Mouse (Mus musculus): ENCODE results near the gene Kdf1.
A peak's percentile ranks its signal among the peaks of the same experiment; 100 is the strongest.

Gene Kdf1

DNA sequence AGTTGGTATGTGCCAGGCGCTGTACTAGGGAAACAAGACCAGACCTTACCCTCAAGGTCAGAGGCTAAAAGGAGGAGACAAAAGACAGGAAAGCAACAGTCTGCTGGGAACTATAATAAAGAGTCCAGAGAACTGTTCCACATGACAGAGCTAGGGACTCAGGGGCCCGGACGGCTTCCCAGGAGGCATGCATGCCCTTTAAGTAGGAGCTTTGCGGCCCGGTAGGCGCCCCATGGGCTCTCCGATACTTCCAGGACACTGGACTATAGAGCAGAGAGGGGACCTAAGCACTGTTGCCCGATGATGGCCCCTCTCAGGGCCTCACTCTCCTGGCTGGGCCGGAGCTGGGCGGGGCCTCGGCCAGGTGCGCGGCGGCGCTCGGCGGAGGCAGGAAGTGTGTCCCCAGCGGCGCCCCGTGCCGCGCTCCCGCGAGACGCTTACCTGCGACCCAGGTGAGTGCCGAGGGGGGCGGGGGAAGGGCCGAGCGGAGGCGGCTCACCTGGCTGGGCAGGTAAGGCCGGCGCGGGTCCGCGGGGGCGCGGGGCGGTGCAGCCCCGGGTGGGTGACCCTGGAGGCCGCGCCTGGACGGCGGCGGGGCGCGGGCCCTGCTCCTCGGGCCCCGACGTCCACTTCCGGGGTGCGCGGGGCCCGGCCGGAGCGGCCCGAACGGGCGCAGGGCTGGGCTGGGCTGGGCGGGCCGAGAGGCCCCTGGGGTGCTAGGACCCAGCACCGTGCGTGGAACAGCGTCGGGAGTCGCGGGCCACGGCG lies at the start of gene Kdf1:
Kdf1 (plus strand) TSS at position 363 of the 768 bp plus-strand sequence.
- DNase-seq (ENCODE audit: low read depth, low spot score): peak; percentile 37

DNA sequence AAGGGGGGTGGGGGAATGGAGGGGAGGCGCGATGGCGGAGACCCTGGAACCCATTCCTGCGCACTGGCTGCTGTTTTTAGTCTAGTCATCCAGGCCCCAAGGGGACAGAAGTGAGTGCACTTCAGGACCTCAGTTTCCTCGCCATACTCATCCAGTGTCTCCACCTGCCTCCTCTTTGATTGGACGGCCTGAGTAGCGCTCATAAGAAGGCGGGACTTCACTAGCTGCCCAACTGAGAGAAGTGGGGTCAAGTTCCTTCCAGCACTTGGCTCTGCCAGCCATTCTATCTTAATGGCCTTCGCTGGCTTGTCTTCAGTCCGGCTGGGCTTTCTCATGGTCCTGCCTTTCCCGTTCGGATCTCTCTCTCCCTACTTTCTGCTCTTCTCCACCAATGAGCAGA lies 49.6 kb upstream of the Kdf1 start:
- DNase-seq (ENCODE audit: low read depth, low spot score): no peak

- no peak for DNase-seq (ENCODE audit: low read depth, low spot score)
Measured at GRCm38 (mm10) chr4:133471135-133471821, 47.5 kb upstream of the Kdf1 start.

DNA sequence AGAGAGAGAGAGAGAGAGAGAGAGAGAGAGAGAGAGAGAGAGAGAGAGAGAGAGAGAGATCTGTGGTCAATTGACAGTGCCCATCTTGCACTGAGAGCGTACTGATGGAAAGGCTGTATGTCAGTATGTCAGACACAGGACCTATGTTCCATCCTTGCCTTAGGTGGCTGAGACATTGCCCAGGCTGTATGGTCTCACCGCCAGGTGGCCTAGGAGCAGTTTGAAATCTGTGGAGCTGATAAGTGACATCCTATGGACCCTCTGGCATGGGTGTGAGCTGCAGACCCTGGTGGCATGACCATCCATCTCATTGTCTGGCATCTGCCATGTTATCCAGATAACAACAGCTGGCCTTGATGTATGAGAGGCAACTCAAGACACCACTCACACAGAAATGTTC lies 44.9 kb upstream of the Kdf1 start:
- no peak for DNase-seq (ENCODE audit: low read depth, low spot score)

- peak; percentile 94 for DNase-seq (ENCODE audit: low read depth, low spot score)
Measured at GRCm38 (mm10) chr4:133479458-133480184, 39.1 kb upstream of the Kdf1 start, which contains the start of gene Tent5b. Gene Tent5b (plus strand): TSS chr4:133480132.

DNA sequence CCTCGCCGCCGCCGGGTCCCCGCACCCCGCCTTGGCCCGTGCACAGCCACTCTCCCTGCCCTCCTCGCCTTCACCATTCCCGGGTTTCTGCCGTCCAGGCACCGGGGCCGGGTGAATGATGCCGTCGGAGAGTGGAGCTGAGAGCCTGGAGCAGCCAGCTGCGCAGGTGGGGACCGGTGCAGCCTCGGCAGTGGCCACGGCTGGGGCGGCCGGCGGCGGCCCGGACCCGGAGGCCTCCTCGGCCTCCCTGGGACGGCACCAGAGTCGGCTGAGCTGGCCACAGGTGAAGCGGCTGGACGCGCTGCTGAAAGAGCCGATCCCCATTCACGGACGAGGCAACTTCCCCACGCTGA lies 38.6 kb upstream of the Kdf1 start:
- no peak for DNase-seq (ENCODE audit: low read depth, low spot score)

DNA sequence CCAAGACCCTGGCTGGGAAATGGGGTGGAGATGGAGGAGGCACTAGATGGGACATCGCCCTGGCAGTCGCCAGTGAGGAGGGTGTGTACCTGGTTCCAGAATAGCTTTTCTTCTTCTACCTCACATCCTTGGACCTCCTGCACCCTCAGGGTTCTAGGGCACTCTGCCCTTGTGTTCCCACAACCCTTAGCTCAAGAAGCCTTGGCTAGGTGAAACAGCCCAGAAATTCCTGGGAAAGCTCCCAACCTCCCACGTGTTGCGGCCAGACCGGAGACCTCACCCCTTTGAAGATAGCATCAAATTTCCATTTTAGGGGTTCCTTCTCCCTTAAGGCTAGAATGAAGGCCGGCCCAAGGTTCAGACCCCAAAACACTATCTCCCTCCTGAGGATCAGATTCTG lies 38.0 kb upstream of the Kdf1 start:
- DNase-seq (ENCODE audit: low read depth, low spot score): no peak

GRCm38 (mm10) chr4:133481488-133481887 lies 37.3 kb upstream of the Kdf1 start:
- DNase-seq (ENCODE audit: low read depth, low spot score): no peak

DNA sequence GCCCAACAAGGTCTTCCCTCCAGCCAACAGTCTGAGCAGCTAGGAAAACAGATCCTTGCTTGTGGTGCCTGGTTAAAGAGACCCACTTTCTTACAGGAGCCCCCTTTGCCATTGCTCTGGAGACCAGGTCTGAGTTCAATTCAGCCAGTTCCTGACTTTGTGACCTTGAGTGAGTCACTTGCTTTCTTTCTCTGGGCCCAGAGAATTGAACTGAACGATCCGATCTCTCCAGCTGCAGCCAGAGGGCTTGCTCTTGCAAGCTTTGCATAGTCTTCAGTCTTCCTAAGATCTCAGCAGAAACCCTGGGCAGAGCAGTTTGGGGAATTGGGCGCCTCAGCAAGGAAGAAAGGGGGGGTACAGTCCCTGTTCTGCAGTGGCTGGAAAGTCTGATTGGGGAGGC lies 36.3 kb upstream of the Kdf1 start:
- DNase-seq (ENCODE audit: low read depth, low spot score): no peak

DNA sequence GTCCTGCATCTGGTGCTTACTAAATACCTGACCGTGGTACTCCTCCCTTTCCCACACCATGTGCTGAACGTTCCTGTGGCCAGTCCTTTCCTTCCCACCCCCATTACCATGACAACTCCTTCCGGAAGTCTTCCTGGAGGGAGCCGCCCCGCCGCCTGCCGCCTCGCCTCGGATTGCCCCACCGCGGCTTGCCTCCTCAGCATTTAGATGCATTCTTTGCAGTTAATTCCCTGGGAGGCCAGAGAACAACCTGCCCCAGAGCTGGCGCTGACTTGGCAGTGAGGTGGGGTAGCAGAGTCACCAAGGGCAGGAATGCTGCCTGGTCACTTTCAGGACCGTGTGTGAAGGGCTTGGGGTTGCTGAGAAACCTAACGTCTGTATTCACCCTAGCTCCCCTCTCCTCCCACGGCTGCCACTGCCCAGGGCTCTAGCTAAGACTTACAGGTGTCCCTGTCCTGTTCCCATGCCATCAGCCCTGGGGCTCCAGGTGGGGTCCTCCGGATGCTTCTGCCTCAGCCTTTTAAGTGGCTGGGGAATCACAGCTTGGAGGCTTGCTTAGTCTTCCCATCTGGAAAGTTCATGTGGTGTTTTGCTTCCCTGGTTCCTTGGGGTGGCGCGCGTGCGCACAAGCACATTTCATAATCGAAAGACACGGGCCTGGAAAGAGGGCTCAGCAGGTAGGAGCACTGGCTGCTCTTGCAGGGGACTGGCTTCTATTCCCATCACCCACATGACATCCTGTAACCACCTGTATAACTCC lies 34.3 kb upstream of the Kdf1 start:
- DNase-seq (ENCODE audit: low read depth, low spot score): no peak

GRCm38 (mm10) chr4:133485691-133486425 lies 32.9 kb upstream of the Kdf1 start:
- DNase-seq (ENCODE audit: low read depth, low spot score): no peak

- DNase-seq (ENCODE audit: low read depth, low spot score): no peak
Measured at GRCm38 (mm10) chr4:133486673-133487357, 31.9 kb upstream of the Kdf1 start.

DNA sequence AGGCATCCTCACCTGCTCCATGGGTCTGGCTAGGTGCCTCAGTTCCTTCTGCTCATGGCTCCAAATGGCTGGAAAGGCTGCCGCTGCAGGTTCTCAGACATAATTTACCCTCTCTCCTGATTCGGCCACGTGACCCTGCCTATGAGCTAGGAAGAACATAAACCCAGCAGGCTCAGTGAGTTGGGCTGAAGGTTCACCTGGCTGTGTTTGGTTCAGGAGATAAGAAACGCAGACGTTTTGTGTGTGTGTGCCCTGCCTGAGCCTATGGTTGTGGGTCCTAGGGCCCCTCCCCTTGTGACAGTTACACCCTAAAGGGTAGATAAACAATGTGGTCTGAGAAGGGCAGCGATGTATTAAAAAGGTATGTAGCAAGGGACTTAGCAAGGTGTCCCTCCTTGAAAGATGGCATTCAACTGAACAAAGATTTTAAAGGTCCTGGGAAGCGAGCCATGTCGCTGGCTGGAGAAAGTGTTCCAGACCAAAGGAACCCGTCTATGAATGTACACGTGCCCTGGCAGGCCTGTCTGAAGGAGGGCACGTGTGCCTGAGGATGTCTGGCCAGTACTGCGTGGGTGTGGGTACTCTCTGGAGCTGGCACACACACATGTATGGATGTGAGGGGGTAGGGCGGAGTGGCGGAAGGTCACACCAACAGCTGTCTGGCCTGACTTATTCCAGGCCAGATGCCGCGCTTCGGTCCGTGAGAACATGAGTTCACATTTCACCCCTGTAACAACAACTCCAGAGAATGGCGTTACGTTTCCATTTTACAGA lies 30.0 kb upstream of the Kdf1 start:
- DNase-seq (ENCODE audit: low read depth, low spot score): no peak

DNA sequence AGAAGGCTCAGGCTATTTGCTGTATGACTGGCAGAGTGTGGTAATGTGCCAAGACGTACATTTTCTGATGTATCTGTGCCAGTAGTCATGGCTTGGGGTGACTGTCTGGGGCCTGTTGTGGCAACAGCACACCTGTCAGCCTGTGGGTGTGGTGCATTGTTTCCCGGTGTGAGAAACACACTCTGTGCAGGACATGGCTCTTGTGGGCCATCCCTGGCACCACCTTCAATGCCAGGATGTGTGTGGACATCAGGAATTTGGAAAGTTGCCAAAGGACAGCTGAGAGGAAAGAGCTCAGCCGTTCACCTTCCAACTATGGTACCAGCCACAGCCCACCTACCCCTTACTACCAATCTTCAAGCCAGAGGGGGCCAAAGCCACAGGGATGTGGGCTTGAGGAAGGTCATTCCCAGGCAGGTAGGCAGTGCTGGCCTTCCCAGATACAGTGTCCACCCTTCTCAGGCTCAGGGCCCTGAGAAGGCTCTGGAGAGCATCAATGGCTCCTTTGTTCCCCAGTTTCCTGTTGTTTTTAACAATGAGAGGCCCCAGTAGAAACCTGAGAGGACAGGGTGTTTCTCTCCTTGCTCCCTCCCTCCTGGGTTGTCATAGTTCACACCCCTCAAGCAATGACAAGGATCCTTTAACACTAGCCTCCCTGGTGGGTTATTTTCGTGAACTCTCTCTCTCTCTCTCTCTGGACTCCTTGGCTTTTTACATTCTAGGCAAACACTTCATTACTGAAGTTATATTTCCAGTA lies 29.1 kb upstream of the Kdf1 start:
- no peak for DNase-seq (ENCODE audit: low read depth, low spot score)

- no peak for DNase-seq (ENCODE audit: low read depth, low spot score)
Measured at GRCm38 (mm10) chr4:133491800-133492199, 27.0 kb upstream of the Kdf1 start.

DNA sequence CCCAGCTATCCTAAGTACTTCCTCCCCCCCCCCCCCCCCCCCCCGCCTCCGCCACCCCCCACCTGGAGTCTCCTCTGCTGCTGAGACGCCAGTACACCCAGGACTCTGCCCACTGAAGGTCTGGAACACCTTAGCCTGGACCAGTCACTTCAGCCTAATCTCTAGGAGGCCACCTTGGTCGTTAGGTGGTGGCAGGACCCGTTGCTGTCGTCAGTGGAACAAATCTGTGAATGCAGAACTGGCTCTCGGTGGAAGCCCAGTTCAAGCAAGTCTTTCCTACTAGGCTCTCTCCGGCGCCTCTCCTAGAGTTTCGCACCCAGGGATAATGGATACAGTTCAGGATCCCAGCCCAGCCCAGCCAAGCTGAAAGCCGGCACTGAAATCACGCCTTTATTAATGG lies 24.9 kb upstream of the Kdf1 start:
- peak; percentile 57 for DNase-seq (ENCODE audit: low read depth, low spot score)

GRCm38 (mm10) chr4:133494432-133494831 lies 24.3 kb upstream of the Kdf1 start:
- DNase-seq (ENCODE audit: low read depth, low spot score): peak; percentile 95

DNA sequence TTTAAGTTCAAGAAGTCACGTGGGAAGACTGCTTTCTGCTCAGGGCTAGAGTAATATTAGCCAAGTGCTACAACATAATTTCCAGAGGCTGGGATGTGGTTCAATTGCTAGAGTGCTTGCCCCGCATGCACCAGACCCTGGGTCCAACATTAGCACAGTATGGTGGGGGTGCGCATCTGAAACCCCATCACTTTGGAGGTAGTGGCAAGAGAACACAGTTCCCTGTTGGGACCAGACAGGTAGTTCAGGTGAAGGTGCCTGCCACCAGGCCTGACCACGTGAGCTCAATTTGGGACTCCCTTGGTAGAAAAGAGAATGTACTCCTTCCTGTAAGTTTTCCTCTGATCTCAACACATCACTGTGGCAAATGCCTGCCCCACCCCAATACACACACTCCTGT lies 23.9 kb upstream of the Kdf1 start:
- no peak for DNase-seq (ENCODE audit: low read depth, low spot score)

- peak; percentile 35 for DNase-seq (ENCODE audit: low read depth, low spot score)
Measured at GRCm38 (mm10) chr4:133495711-133496110, 23.1 kb upstream of the Kdf1 start.
